In the genomic region with DNA sequence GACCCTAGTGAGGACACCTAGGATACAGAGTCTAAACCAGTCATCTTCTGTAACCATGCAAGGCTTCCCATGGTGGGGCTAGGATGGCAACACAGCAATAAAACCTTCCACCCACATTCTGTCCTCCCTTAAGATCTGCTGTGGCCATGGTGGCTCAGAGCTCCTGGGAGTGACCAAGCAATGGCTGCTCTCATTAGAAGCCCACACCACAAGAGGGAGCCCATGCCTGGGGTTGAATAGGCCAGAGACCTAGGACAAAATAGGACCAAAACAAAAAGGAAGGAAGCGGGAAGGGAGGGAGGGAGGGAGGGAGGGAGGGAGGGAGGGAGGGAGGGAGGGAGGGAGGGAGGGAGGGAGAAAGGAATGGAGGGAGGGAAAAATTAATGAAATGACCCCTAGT, we compare ENCODE assay signal across 11 mouse cellular contexts. TPM values are rescaled to one million over a fixed set of nuclear protein-coding genes. Genes with fewer than 3 reads are reported as not detected.
DNase-seq lines count a peak whose midpoint lies in the region; ATAC-seq and TF ChIP-seq lines count a peak whose summit lies in the region.
"Had no signal": no experiment of that assay in that cellular context is flagged by ENCODE, and none has a peak within 500 bp of the region (broad histone marks: within the 10 kb centered on the region; RNA-seq: fewer than 3 reads in every experiment).

No protein-coding gene starts in this region.

- no peaks in the 10 kb centered on the region for H3K27me3 ChIP-seq in liver, adult 2 months (ENCODE audit: control insufficient read depth, insufficient read depth, low read length)
- H3K27me3 ChIP-seq in liver, embryonic 12.5 days (replicated peaks): no peaks in the 10 kb centered on the region
- H3K27me3 ChIP-seq in neural tube, embryonic 15.5 days (replicated peaks): no peaks in the 10 kb centered on the region
- H3K27me3 ChIP-seq: neural tube, embryonic 13.5 days; Patski had no signal

- no peak for ATAC-seq in liver, embryonic 12.5 days
- ATAC-seq in monocyte, adult 5-6 weeks (replicated peaks; ENCODE audit: insufficient number of reproducible peaks, low FRiP score, low TSS enrichment, poor library complexity, severe bottlenecking): 0 out of 2 replicates have a peak, but pooled peaks have one; percentile 59
- no peak for ATAC-seq in neural tube, embryonic 15.5 days (ENCODE audit: low FRiP score)
- ATAC-seq: Patski had no signal

- peak; percentile 16 for DNase-seq in embryo, embryonic 11 days
- no peak for DNase-seq in embryo, embryonic 10.5 days (ENCODE audit: low spot score)
- no peak for DNase-seq in liver, adult 2 months (ENCODE audit: extremely low read depth, low read depth, low spot score)
- DNase-seq in gastrocnemius, postnatal 14 days: peak; percentile 54
- no peak for DNase-seq in frontal cortex, postnatal 10 days (ENCODE audit: low spot score in 2 of 2)
- DNase-seq: thymus, adult 2 months had no signal

- TF ChIP-seq CTCF in liver, adult 2 months (IDR thresholded peaks at IDR 0.05; ENCODE audit: low read depth, low read length): peak; percentile 49

- peaks cover 49% of the 10 kb centered on the region; the same call in 1 of the 2 replicates for H3K79me2 ChIP-seq in liver, adult 2 months (ENCODE audit: control insufficient read depth, insufficient read depth, low read length)

- H3K9ac ChIP-seq in liver, adult 2 months (ENCODE audit: low read depth, low read length): no peak overlapping the region
- H3K9ac ChIP-seq in liver, embryonic 12.5 days: no peak overlapping the region
- no peak overlapping the region for H3K9ac ChIP-seq in neural tube, embryonic 15.5 days (replicated peaks)
- H3K9ac ChIP-seq: neural tube, embryonic 13.5 days had no signal

- intact Hi-C loops in gastrocnemius, postnatal 14 days (cut with DNase I; ENCODE audit: low total_unique reads): loop anchor here (2.0 kb wide), 1 partner anchor 68 kb away; no protein-coding TSS in a partner anchor

- H3K27ac ChIP-seq in liver, adult 2 months (replicated peaks; ENCODE audit: insufficient read depth, low read depth, low read length): no peak overlapping the region
- no peak overlapping the region for H3K27ac ChIP-seq in liver, embryonic 12.5 days
- H3K27ac ChIP-seq in neural tube, embryonic 15.5 days (replicated peaks): no peak overlapping the region

- peaks cover 3% of the 10 kb centered on the region; the same call in 1 of the 2 replicates for H3K36me3 ChIP-seq in liver, adult 2 months (ENCODE audit: control insufficient read depth, insufficient read depth, low read length)
- H3K36me3 ChIP-seq in liver, embryonic 12.5 days: peaks cover 6% of the 10 kb centered on the region
- peaks cover 12% of the 10 kb centered on the region for H3K36me3 ChIP-seq in neural tube, embryonic 15.5 days

- WGBS in liver, adult 2 months: no CpG with 5 or more reads among the region's 1 CpGs
- no CpG with 5 or more reads among the region's 1 CpGs for WGBS in liver, embryonic 12.5 days (ENCODE audit: insufficient replicate concordance)
- no CpG with 5 or more reads among the region's 1 CpGs for WGBS in neural tube, embryonic 15.5 days

- H3K4me2 ChIP-seq in liver, embryonic 12.5 days: no peak overlapping the region
- H3K4me2 ChIP-seq in neural tube, embryonic 15.5 days: no peak overlapping the region
- H3K4me2 ChIP-seq: neural tube, embryonic 13.5 days had no signal

- H3K9me3 ChIP-seq in liver, embryonic 12.5 days (replicated peaks): no peaks in the 10 kb centered on the region
- no peaks in the 10 kb centered on the region for H3K9me3 ChIP-seq in neural tube, embryonic 15.5 days (replicated peaks)
- H3K9me3 ChIP-seq: neural tube, embryonic 13.5 days had no signal

- H3K4me3 ChIP-seq in liver, adult 2 months (ENCODE audit: insufficient read depth, low read depth, low read length): no peak overlapping the region
- no peak overlapping the region for H3K4me3 ChIP-seq in liver, embryonic 12.5 days
- H3K4me3 ChIP-seq in neural tube, embryonic 15.5 days (replicated peaks): no peak overlapping the region
- H3K4me3 ChIP-seq: neural tube, embryonic 13.5 days had no signal

- no peak for TF ChIP-seq POLR2A in liver, adult 2 months (IDR thresholded peaks at IDR 0.05; ENCODE audit: extremely low read depth, insufficient read depth, low read length)

- H3K4me1 ChIP-seq in liver, adult 2 months (ENCODE audit: control insufficient read depth, insufficient read depth, low read length): peaks cover 16% of the 10 kb centered on the region
- peaks cover 34% of the 10 kb centered on the region for H3K4me1 ChIP-seq in liver, embryonic 12.5 days
- peaks cover 18% of the 10 kb centered on the region for H3K4me1 ChIP-seq in neural tube, embryonic 15.5 days

RNA-seq across cellular contexts. Expression of a gene that starts 29.5 kb away (rescaled TPM):
- total RNA-seq in liver, adult 2 months (2014; rRNA removed): 132 and 161 TPM in 2 replicates
- polyA plus RNA-seq in liver, adult 2 months (2012; rRNA removed): 351 and 387 TPM in 2 replicates
- 25.3 and 25.7 TPM in 2 replicates for polyA plus RNA-seq in liver, embryonic 12.5 days (2016; fragmentation: Nextera tagmentation; extraction: Ambion mirVana)
- total RNA-seq in gastrocnemius, postnatal 14 days (2021): 100 to 1,000 TPM; 160 to 164 TPM
- total RNA-seq in monocyte, adult 5-6 weeks (2017): 40.0 to 87.7 TPM (median 46.4 TPM) in 3 replicates
- 77.4 and 77.6 TPM in 2 replicates for polyA plus RNA-seq in neural tube, embryonic 15.5 days (2015; fragmentation: Nextera tagmentation; extraction: Ambion mirVana)

Comparison
In these comparisons a context has a peak if more than half of its experiments do, and no peak if none do; other contexts are left out.
1. DNase-seq: peak in embryo, embryonic 11 days (single experiment) and gastrocnemius, postnatal 14 days (single experiment); none in embryo, embryonic 10.5 days (single experiment), liver, adult 2 months (single experiment) and frontal cortex, postnatal 10 days (0 of 2).